Mouse (Mus musculus): ENCODE measurements at regions not wholly inside any gene's neighbourhood (a gene's known extent, or its start where the extent isn't known, plus 50 kb on each side); places are given as distances from the start of the nearest gene placed in this dataset.

GRCm38 (mm10) chr7:145034385-145034784 lies 94.7 kb upstream of the Ccnd1 start:
- DNase-seq (ENCODE audit: low read depth), result no peak
- TF ChIP-seq CTCF (IDR thresholded peaks at IDR 0.05; ENCODE audit: borderline replicate concordance, extremely low read depth, insufficient read depth, insufficient read length) (no peak), POLR2A (IDR thresholded peaks at IDR 0.05; ENCODE audit: borderline replicate concordance, extremely low read depth, insufficient read depth, insufficient read length, poor library complexity, severe bottlenecking) (no peak)

- DNase-seq (ENCODE audit: low read depth), result no peak
- TF ChIP-seq CTCF (IDR thresholded peaks at IDR 0.05; ENCODE audit: borderline replicate concordance, extremely low read depth, insufficient read depth, insufficient read length) (no peak), POLR2A (IDR thresholded peaks at IDR 0.05; ENCODE audit: borderline replicate concordance, extremely low read depth, insufficient read depth, insufficient read length, poor library complexity, severe bottlenecking) (no peak)
Observed at GRCm38 (mm10) chr7:145031275-145031674, 91.5 kb upstream of the Ccnd1 start.

GRCm38 (mm10) chr7:145030635-145031141 lies 91.0 kb upstream of the Ccnd1 start:
- peak; percentile 95 for DNase-seq (ENCODE audit: low read depth)
- no peak for TF ChIP-seq POLR2A (IDR thresholded peaks at IDR 0.05; ENCODE audit: borderline replicate concordance, extremely low read depth, insufficient read depth, insufficient read length, poor library complexity, severe bottlenecking)
- no peak for TF ChIP-seq CTCF (IDR thresholded peaks at IDR 0.05; ENCODE audit: borderline replicate concordance, extremely low read depth, insufficient read depth, insufficient read length)

GRCm38 (mm10) chr7:145029622-145030021 lies 89.9 kb upstream of the Ccnd1 start:
- no peak for DNase-seq (ENCODE audit: low read depth)
- TF ChIP-seq POLR2A (IDR thresholded peaks at IDR 0.05; ENCODE audit: borderline replicate concordance, extremely low read depth, insufficient read depth, insufficient read length, poor library complexity, severe bottlenecking), result no peak

GRCm38 (mm10) chr7:145029124-145029523 lies 89.4 kb upstream of the Ccnd1 start:
- TF ChIP-seq POLR2A (IDR thresholded peaks at IDR 0.05; ENCODE audit: borderline replicate concordance, extremely low read depth, insufficient read depth, insufficient read length, poor library complexity, severe bottlenecking), result no peak
- peak; percentile 8; the same call in 1 of the 2 replicates for TF ChIP-seq CTCF (IDR thresholded peaks at IDR 0.05; ENCODE audit: borderline replicate concordance, extremely low read depth, insufficient read depth, insufficient read length)
- DNase-seq (ENCODE audit: low read depth), result no peak

- TF ChIP-seq CTCF (IDR thresholded peaks at IDR 0.05; ENCODE audit: borderline replicate concordance, extremely low read depth, insufficient read depth, insufficient read length), result no peak
- TF ChIP-seq POLR2A (IDR thresholded peaks at IDR 0.05; ENCODE audit: borderline replicate concordance, extremely low read depth, insufficient read depth, insufficient read length, poor library complexity, severe bottlenecking), result no peak
- DNase-seq (ENCODE audit: low read depth), result peak; percentile 2
Observed at GRCm38 (mm10) chr7:145027061-145027460, 87.3 kb upstream of the Ccnd1 start.

GRCm38 (mm10) chr7:145026014-145026285 lies 86.2 kb upstream of the Ccnd1 start:
- TF ChIP-seq CTCF (IDR thresholded peaks at IDR 0.05; ENCODE audit: borderline replicate concordance, extremely low read depth, insufficient read depth, insufficient read length), result no peak
- no peak for TF ChIP-seq POLR2A (IDR thresholded peaks at IDR 0.05; ENCODE audit: borderline replicate concordance, extremely low read depth, insufficient read depth, insufficient read length, poor library complexity, severe bottlenecking)

GRCm38 (mm10) chr7:145025186-145026013 lies 85.7 kb upstream of the Ccnd1 start:
- no peak for DNase-seq (ENCODE audit: low read depth)
- TF ChIP-seq CTCF (IDR thresholded peaks at IDR 0.05; ENCODE audit: borderline replicate concordance, extremely low read depth, insufficient read depth, insufficient read length), result no peak
- TF ChIP-seq POLR2A (IDR thresholded peaks at IDR 0.05; ENCODE audit: borderline replicate concordance, extremely low read depth, insufficient read depth, insufficient read length, poor library complexity, severe bottlenecking), result no peak

More at GRCm38 (mm10) chr7:145026014-145026285, 86.2 kb upstream of the Ccnd1 start:
- DNase-seq (ENCODE audit: low read depth), result no peak

- TF ChIP-seq CTCF (IDR thresholded peaks at IDR 0.05; ENCODE audit: borderline replicate concordance, extremely low read depth, insufficient read depth, insufficient read length) (no peak), POLR2A (IDR thresholded peaks at IDR 0.05; ENCODE audit: borderline replicate concordance, extremely low read depth, insufficient read depth, insufficient read length, poor library complexity, severe bottlenecking) (no peak)
- no peak for DNase-seq (ENCODE audit: low read depth)
Observed at GRCm38 (mm10) chr7:145024651-145025050, 84.9 kb upstream of the Ccnd1 start.

- no peak for DNase-seq (ENCODE audit: low read depth)
Observed at GRCm38 (mm10) chr7:145019137-145019536, 79.4 kb upstream of the Ccnd1 start.

GRCm38 (mm10) chr7:145018149-145018548 lies 78.4 kb upstream of the Ccnd1 start:
- TF ChIP-seq CTCF (IDR thresholded peaks at IDR 0.05; ENCODE audit: borderline replicate concordance, extremely low read depth, insufficient read depth, insufficient read length), result no peak
- TF ChIP-seq POLR2A (IDR thresholded peaks at IDR 0.05; ENCODE audit: borderline replicate concordance, extremely low read depth, insufficient read depth, insufficient read length, poor library complexity, severe bottlenecking), result no peak
- DNase-seq (ENCODE audit: low read depth), result no peak

More at GRCm38 (mm10) chr7:145019137-145019536, 79.4 kb upstream of the Ccnd1 start:
- TF ChIP-seq POLR2A (IDR thresholded peaks at IDR 0.05; ENCODE audit: borderline replicate concordance, extremely low read depth, insufficient read depth, insufficient read length, poor library complexity, severe bottlenecking) (no peak), CTCF (IDR thresholded peaks at IDR 0.05; ENCODE audit: borderline replicate concordance, extremely low read depth, insufficient read depth, insufficient read length) (no peak)
